Mouse (Mus musculus): ENCODE measurements around the gene Vezf1. TPM values are rescaled to one million over a fixed set of nuclear protein-coding genes. Genes with fewer than 3 reads are reported as not detected.
"Not testable (repeated sequence)": the region's sequence is repeated elsewhere in the genome, so short reads cannot be mapped to it uniquely, and the experiment has no call there.

Gene Vezf1
- total RNA-seq (2015; ENCODE audit: low replicate concordance) (29.6 and 37.3 TPM in 2 replicates), total RNA-seq (2017; ENCODE audit: low replicate concordance) (16.3 and 17.8 TPM in 2 replicates)

- ATAC-seq (replicated peaks; ENCODE audit: low FRiP score, poor library complexity, severe bottlenecking) = peak; percentile 91
Measured at GRCm38 (mm10) chr11:88067586-88068410, at the start of gene Vezf1. Gene Vezf1, plus strand, starts transcription at chr11:88068279.

GRCm38 (mm10) chr11:88023933-88024332 lies 44.1 kb upstream of the Vezf1 start:
- ATAC-seq (replicated peaks; ENCODE audit: low FRiP score, poor library complexity, severe bottlenecking) = no peak

DNA sequence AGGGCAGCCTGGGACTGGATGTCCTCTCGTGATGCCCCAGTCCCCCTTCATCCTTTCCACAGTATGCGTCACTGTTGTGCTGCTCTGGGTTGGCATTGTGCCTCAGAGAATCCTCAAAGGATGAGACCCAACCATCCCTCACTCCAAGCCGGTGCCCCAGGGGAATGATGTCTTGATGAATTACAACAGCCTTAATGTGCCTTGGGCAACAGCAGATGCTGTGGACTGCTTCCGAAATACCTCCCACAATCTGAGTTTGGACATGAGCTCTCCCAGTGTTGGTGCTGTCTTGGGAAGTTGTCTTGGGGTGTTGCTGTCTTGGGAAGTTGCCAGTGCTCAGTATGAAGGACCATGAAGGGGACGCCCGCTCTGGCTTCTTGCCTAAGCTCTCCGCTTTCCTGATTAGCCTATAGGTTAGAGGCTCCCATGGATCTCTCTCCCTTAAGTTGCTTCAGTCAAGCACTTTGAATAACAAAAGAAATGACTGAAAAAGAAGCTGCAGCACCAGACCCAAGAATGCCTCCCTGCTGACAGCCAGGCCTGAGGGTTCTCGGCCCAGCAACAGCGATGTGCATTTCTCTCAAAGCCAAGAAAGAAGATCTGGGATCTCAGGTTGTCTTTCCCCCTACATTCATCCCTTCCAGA lies 40.6 kb upstream of the Vezf1 start:
- ATAC-seq (replicated peaks; ENCODE audit: low FRiP score, poor library complexity, severe bottlenecking) = no peak

DNA sequence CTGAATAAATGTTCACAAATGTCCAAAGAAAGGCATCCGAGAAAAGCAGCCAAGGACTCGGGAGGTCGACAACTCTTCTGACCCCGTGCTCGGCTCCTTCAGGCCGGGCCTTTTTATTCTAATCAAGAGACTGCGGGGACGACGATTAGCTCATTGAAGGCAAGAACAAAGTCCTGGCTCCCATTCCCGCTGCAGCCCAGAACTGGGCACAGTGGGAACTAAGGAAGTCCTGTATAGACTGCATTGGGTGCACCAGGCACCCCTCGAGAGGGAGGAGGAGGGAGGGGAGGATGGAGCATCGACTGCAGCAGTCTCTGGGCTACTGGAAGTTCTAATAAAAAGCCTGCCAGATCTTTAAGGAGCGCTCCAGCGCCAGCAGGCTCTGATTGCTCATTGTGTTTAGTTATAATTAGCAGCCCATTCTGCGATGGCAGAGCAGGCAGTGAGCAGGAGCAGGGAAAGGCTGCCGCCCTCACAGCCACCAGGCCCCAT lies 39.8 kb upstream of the Vezf1 start:
- no peak for ATAC-seq (replicated peaks; ENCODE audit: low FRiP score, poor library complexity, severe bottlenecking)

GRCm38 (mm10) chr11:88030219-88030618 lies 37.9 kb upstream of the Vezf1 start:
- ATAC-seq (replicated peaks; ENCODE audit: low FRiP score, poor library complexity, severe bottlenecking) = no peak

- ATAC-seq (replicated peaks; ENCODE audit: low FRiP score, poor library complexity, severe bottlenecking) = no peak
Measured at GRCm38 (mm10) chr11:88030836-88031235, 37.2 kb upstream of the Vezf1 start.

- ATAC-seq (replicated peaks; ENCODE audit: low FRiP score, poor library complexity, severe bottlenecking) = no peak
Measured at GRCm38 (mm10) chr11:88031753-88032152, 36.3 kb upstream of the Vezf1 start.

GRCm38 (mm10) chr11:88035970-88036369 lies 32.1 kb upstream of the Vezf1 start:
- ATAC-seq (replicated peaks; ENCODE audit: low FRiP score, poor library complexity, severe bottlenecking) = no peak

- no peak for ATAC-seq (replicated peaks; ENCODE audit: low FRiP score, poor library complexity, severe bottlenecking)
Measured at GRCm38 (mm10) chr11:88036761-88037251, 31.3 kb upstream of the Vezf1 start.

DNA sequence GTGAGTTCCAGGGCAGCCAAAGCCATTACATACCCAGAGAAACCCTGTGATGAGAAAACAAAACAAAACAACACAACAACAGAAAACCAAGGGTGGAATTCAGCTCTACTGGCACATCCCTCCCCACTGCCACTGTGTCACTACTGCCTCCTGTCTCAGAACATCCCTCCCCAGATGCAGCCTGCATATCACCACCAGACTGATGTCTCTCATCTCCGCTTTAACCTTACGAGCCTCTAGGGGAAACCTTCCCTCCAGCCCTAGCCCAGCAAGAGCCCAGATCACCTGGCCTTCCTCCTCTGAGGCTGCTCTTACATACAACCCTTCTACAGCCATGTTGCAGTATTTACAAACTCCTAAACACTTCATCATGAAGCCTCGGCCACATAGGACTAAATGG lies 30.7 kb upstream of the Vezf1 start:
- ATAC-seq (replicated peaks; ENCODE audit: low FRiP score, poor library complexity, severe bottlenecking) = no peak

- no peak for ATAC-seq (replicated peaks; ENCODE audit: low FRiP score, poor library complexity, severe bottlenecking)
Measured at GRCm38 (mm10) chr11:88039066-88039465, 29.0 kb upstream of the Vezf1 start.

GRCm38 (mm10) chr11:88044314-88044713 lies 23.8 kb upstream of the Vezf1 start:
- ATAC-seq (replicated peaks; ENCODE audit: low FRiP score, poor library complexity, severe bottlenecking) = no peak

DNA sequence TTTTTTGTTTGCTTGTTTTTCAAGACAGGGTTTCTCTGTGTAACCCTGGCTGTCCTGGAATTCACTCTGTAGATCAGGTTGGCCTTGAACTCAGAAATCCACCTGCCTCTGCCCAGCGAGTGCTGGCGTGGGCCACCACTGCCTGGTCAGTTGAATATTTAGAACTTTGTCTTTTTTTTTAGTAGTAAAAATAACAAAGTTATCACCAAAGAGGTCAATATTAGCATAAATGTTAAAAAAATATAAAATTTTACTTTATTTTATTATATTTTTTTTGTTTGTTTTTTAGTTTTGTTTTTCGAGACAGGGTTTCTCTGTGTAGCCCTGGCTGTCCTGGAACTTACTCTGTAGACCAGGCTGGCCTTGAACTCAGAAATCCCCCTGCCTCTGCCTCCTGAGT lies 22.9 kb upstream of the Vezf1 start:
- not testable (repeated sequence) for ATAC-seq (replicated peaks; ENCODE audit: low FRiP score, poor library complexity, severe bottlenecking)

GRCm38 (mm10) chr11:88045878-88046277 lies 22.2 kb upstream of the Vezf1 start:
- peak; percentile 52 for ATAC-seq (replicated peaks; ENCODE audit: low FRiP score, poor library complexity, severe bottlenecking)

- no peak for ATAC-seq (replicated peaks; ENCODE audit: low FRiP score, poor library complexity, severe bottlenecking)
Measured at GRCm38 (mm10) chr11:88046323-88046937, 21.6 kb upstream of the Vezf1 start.

DNA sequence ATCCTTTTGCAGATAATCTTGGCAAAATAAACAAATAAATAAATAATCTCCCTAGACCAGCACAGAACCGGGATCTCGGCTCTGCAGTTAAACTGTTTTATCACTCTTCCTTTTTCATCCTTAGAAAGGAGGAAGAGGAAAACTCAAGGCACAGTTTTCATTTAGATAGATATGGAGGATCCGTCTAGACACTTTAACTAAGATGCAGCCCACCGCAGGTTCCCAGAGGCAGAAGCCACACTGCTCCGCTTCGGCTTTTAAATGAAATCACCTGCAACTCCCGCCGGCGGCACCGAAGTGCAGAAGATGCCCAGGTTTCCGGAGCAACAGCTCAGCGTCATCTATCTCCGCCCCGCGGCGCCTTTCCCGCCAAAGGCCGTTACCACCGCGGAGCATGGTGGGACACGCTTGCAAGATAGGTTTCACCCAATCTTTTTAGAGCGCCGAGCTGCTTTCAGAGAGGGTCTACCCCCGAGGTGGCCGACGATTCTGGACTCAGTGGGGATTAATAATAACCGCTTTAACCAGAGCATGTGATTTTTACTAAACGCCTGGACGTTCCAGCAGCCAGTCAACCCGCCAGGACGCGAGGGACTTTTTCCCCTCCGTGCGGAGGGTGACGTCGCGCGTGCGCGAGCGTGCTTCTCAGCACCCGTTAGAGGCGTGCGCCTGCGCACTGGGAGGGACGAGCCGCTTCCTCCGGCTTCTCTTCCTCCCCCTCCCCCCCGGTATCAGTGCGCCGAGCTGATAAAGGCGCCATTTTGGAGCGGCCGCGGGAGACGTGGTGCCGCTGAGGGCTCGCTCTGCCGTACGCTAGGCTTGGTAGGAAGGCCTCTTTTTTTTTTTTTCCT lies 20.9 kb upstream of the Vezf1 start, which contains the start of gene Srsf1:
Srsf1 (plus strand) TSS at position 430 of the 851 bp plus-strand sequence.
- ATAC-seq (replicated peaks; ENCODE audit: low FRiP score, poor library complexity, severe bottlenecking) = peak; percentile 86

GRCm38 (mm10) chr11:88047871-88048531 lies 20.1 kb upstream of the Vezf1 start:
- ATAC-seq (replicated peaks; ENCODE audit: low FRiP score, poor library complexity, severe bottlenecking) = peak; percentile 31

GRCm38 (mm10) chr11:88048961-88049670 lies 19.0 kb upstream of the Vezf1 start:
- ATAC-seq (replicated peaks; ENCODE audit: low FRiP score, poor library complexity, severe bottlenecking) = no peak

Measured in erythroid progenitor cell, adult 5-6 weeks (primary cell).